Mouse (Mus musculus) bone marrow, adult 2 months (tissue): Measurements from ENCODE around the gene Vps16. TPM values are rescaled to one million over a fixed set of nuclear protein-coding genes. Genes with fewer than 3 reads are reported as not detected.
A peak's percentile ranks its signal among the peaks of the same experiment; 100 is the strongest.

Source experiments
- H3K27ac ChIP-seq: fragments of 200-500 bp; 2 replicates; pipeline ENCODE4 v1.5.1; 2012; ENCODE audit warnings: low read depth, mild to moderate bottlenecking, control low read depth, inconsistent platforms, low read length; ENCODE audit not compliant: control insufficient read depth, poor library complexity, insufficient read depth
- H3K4me1 ChIP-seq: fragments of 200-500 bp; 2 replicates; pipeline ENCODE4 v1.6.1; 2011; ENCODE audit warnings: low read length; ENCODE audit not compliant: control insufficient read depth, insufficient read depth
- H3K4me3 ChIP-seq: fragments of 200-500 bp; replicated peaks from 2 replicates; pipeline ENCODE3; 2011; ENCODE audit warnings: mild to moderate bottlenecking, low read depth, low read length, control low read depth; ENCODE audit not compliant: control insufficient read depth
- CTCF ChIP-seq: fragments of 200-500 bp; IDR thresholded peaks from 2 replicates; pipeline ENCODE4 v1.5.1; 2011; ENCODE audit warnings: low read length, control low read depth; ENCODE audit not compliant: control insufficient read depth, insufficient read depth
- POLR2A ChIP-seq: fragments of 200-500 bp; IDR thresholded peaks from 2 replicates; pipeline ENCODE4 v1.6.1; 2011; ENCODE audit warnings: low read depth, mild to moderate bottlenecking, control low read depth, low read length, borderline replicate concordance; ENCODE audit not compliant: control insufficient read depth
- WGBS: fragments of 180-500 bp; shearing (Covaris S2); methylation state at CpG from one replicate; pipeline ENCODE4 v1.1.7; 2018; 5-methylcytosine and 5-hydroxymethylcytosine counted together
- polyA plus RNA-seq: library from polyadenylated mRNA; stranded (reverse); fragments of >200 nt; gene quantifications from 2 replicates; pipeline ENCODE4 v1.2.4, GENCODE M21; 2011; ENCODE audit warnings: low replicate concordance; ENCODE audit not compliant: missing spikeins, insufficient read depth, insufficient read length

The Vps16 gene
- polyA plus RNA-seq, 1 experiment = 195 TPM

DNA sequence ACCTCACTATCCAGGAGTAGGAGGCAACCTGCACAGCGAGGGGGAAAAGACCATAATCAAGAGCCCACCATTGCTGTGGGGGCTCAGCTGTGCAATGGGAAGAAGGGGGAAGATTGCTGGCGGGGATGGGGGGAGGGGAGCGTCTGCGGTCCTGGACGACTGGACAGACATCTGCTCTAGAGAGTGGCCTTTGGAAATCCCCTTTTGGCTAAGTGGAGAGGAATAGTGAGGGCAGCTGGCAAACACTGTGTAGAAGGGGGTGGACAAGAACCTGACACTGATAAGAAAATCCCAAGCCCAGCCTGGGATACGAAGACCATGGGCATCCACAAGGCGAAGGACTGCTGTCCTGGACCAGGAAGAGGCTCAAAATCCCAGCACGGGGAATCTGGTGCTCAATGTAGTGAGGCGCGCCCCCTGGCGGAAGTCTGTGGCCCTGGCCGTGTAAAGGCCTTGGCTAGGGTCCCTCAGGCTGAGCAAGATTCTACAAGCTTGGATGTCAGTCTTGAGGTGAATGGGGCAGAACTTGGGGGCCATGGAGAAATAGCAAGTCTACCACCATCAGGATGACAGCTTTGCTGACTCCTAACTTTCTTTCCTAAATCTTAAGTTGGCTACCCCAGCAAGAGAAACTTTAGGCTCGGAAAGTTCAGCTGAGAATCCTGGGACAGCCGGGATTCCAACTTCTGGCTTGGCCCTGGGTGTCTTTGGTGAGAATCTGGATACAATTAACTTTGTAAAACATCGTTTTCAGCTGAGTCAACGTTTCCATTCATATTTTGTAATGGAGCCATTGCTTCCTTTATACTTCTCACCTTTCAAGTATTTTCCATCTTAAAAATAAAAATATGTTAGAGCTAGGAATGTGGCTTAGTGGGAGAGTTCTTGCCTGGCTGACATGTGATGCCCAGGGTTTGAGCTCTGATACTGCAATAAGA, 12.3 kb upstream of the Vps16 start:
- Histone ChIP-seq H3K27ac (no peak overlapping the region), H3K4me1 (no peaks in the 10 kb centered on the region), H3K4me3 (no peak overlapping the region)
- peak; percentile 83 for TF ChIP-seq CTCF
- TF ChIP-seq POLR2A = no peak
- WGBS = 27% methylated on average over 16 of the region's 16 CpGs

DNA sequence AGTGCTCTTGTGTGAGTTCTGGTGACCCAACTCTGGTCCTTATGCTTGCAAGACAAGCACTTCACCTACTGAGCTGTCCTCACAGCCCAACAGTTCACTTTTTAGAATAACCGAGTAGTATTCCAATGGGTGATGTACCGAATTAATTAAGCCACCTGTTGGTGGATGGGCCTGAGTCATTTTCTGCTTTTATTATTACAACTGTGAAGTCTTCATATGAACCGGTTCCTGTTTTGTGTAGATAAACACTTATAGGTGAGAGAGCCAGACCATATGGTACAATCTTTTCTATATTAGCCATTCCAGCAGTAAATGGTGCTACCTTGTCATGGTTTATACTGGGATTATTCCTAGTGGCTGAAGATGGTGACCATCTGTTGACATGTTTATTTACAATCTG, 11.4 kb upstream of the Vps16 start:
- WGBS = 74% methylated on average over 3 of the region's 3 CpGs
- H3K4me1 ChIP-seq = no peaks in the 10 kb centered on the region

DNA sequence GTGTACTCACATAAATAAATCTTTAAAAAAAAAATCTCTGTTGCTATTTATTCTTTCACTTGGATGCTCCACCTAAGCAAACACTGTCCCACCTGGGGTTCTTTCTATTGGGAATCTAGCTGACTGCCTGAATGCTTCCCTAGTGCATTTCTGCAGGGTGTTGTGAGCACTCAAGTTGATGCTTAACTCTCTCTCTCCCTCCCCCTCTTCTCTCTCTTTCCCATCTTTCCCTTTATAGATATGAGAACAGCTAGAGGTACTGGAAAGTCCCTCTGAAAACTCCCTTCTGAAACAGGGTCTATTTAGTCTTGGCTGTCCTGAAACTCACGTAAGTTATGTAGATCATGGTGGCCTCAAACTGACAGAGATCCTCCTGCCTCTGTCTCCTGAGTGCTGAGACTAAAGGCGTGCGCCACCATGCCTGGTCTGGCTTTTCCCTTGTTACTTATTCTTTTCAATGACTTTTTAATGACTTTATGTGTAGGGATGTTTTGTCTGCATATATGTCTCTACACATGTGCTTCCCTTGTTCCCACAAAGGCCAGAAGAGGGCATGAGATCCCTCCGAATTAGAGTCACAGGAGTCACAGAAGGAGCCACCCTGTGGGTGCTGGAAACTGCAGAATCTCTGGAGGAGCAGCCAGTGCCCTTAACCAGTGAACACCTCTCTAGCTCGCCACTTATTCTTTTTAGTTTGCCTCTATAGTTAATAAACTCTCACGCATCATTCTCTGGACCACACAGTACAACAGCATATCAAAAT, 9.9 kb upstream of the Vps16 start:
- WGBS = 64% methylated on average over 6 of the region's 6 CpGs
- Histone ChIP-seq H3K4me3 (no peak overlapping the region), H3K27ac (no peak overlapping the region), H3K4me1 (no peaks in the 10 kb centered on the region)
- TF ChIP-seq CTCF = no peak
- TF ChIP-seq POLR2A = no peak

More for the DNA sequence above, 11.4 kb upstream of the Vps16 start:
- Histone ChIP-seq H3K27ac (no peak overlapping the region), H3K4me3 (no peak overlapping the region)
- TF ChIP-seq POLR2A (no peak), CTCF (no peak)

DNA sequence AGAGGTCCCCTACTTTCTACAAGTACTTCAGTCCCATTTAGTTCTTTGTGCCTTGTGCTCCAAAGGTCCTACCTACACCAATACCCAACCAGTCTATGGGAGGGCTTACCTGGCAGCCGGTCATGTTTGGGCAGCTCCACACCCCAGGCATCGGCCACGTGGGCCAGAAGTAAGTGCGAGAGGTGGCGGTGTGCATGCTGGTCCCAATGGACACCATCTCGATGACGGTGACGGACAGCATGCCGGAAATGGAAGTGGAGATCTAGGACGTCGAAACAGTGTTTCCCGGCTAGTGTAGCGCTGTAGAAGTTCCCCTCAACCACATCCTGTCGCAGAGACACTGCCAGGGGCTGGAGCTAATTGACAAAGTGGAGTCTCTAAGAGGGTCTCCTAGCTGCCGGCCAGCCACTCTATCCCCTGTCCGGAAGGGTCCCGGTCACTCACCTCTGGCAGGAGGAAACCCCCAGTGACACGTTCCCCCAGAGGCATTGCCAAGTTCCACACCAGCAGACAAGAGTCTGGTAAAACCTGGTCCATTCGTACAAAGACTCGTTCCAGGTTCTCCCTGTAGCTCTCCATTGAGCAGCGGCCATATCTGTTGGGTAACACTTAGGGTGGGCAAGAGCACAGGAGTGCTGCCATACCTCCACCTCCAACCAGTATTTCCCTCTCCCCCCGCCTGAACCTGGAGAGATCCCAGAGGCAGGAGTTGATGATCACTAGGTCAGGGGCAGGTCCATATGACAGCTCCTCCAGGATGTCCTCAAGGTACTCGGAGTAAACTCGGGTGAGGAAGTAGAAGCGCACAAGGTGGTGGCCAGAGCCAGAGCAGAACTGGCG, 2.1 kb upstream of the Vps16 start:
- WGBS = 81% methylated on average over 26 of the region's 26 CpGs
- no peak overlapping the region; the same call in 1 of the 2 replicates for H3K27ac ChIP-seq
- no peak for TF ChIP-seq POLR2A
- TF ChIP-seq CTCF = no peak
- H3K4me3 ChIP-seq = no peak overlapping the region
- H3K4me1 ChIP-seq = peaks cover 6% of the 10 kb centered on the region; the same call in 1 of the 2 replicates

DNA sequence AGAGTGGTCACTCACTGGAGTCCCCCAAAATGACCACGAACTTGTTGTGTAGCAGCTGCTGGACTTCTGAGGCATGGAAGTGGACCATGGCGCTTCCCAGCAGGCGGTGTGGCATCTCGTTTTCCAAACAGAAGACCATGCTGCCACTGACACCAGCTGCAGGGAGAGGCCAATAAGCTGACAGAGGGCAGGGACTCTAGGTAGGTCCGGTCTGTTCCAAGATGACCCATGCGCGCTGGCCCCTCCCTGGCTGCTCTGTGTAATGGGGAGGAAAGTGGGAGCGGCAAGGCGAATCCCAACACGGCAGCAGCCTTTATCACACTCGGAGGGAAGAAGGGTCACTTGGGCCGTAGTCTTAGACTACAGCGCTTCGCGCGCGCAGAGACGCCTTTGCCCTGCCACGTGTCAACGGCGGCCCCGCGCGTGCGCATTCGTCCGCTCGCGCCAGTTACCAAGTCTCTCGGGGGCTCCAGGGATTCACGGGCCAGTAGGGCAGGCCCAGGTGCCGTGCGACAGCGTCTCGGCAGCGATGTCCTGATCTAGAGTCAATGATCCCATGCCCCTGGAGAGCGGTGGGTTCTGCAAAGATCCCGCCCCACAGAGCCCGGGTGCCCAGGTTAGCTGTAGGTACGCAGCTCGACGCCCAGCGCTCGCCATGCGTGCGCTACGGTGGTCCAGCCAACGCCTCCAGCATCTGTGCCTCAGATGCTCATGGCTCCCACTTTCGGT, 578 bp upstream of the Vps16 start:
- H3K27ac ChIP-seq = peak overlapping the region; percentile 92
- H3K4me3 ChIP-seq = peak overlapping the region; percentile 97
- TF ChIP-seq CTCF (no peak), POLR2A (peak; percentile 48; the same call in 1 of the 2 replicates)
- peaks cover 6% of the 10 kb centered on the region; the same call in 1 of the 2 replicates for H3K4me1 ChIP-seq
- 17% methylated on average over 49 of the region's 49 CpGs for WGBS

DNA sequence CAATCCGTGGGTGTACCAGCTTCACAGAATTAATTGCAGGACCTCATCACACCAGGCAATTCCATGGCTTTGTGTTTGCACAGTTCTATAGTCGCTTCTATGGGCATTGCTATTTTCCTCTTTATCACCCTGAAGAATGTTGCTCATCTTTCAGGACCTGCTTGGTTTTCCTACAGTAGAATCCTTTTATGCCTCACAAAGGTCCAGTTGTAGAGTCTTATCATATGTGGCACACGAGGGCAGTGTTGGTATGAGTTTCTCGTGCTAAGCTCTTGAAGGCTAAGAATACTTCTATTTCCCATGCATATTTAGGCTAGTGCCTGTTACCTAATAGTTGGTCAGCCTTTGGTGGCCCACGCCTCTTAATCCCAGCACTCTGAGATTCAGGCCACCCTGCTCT, 973 bp downstream of the Vps16 start:
- TF ChIP-seq CTCF = no peak
- no peak for TF ChIP-seq POLR2A
- Histone ChIP-seq H3K4me1 (peaks cover 6% of the 10 kb centered on the region; the same call in 1 of the 2 replicates), H3K4me3 (peak overlapping the region; percentile 97), H3K27ac (no peak overlapping the region)
- WGBS = 10% methylated on average over 5 of the region's 5 CpGs

DNA sequence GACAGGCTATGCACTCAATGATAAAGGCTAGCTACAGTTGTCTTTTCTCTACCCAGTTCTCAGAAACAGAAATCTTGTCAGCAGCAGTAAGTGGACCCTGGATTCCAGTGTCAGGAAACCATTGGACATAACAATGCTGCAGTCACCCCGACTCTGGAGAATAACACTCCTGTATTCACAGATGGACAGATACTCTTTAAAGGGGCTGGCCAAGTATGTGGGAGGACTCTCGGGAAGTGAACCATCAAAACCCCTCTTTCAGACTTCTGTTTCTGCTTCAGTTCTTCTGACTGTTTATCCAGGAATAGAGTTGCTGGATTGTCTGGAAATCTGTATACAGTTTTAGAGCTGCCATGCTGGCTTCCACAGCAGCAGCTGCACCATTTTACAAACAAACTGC, 5.7 kb downstream of the Vps16 start:
- Histone ChIP-seq H3K4me3 (no peak overlapping the region), H3K4me1 (no peaks in the 10 kb centered on the region; the same call in 1 of the 2 replicates), H3K27ac (no peak overlapping the region)
- no peak for TF ChIP-seq CTCF
- no peak for TF ChIP-seq POLR2A
- WGBS = 66% methylated on average over 2 of the region's 2 CpGs
